Mouse (Mus musculus) 416B (cell line): ENCODE results near the gene Rab11fip4.
"Not testable (repeated sequence)": the region's sequence is repeated elsewhere in the genome, so short reads cannot be mapped to it uniquely, and the experiment has no call there.

Experiments used
- DNase-seq: peaks from one replicate; pipeline ENCODE4 v3.0.0; 2011; ENCODE audit warnings: low read depth

The Rab11fip4 gene

DNA sequence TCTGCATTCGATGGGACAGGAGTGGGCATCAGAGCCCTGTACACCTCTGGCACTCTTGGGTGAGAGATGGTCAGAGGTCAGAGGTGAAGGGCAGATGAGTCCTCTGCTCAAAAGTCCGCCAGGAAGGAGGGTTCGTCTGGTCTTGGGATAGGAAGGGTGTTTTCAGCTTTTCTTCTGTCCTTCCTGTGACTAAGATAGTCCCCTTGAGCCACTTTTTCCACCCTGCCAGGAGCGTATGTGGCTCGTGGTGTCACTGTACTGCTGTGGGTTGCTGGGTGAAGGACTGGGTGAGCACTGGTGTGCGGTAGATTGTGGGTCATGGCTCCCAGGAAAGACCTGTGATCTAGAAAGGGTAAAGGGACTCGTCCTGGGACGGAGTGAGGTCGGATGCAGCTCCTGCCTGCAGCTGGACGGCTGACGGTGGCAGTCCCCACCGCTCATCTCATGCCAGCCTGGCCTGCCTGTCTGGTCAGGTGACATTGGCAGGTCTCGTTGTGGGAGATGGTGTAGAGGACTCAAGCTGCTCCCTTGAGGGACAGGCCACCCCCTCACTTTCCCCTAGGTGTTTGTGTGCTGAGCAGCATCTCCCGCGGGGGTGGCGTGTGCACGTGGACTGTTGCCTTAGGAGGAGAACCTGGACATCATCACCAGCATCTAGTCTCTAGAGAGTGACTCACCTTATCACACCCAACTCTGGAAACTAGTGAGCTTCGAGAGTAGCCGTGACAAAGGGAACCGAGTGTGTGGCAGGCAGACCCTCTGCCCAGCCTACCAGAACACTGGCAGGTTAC lies 87.5 kb downstream of the Rab11fip4 start:
- peak; percentile 34 for DNase-seq

GRCm38 (mm10) chr11:79679929-79680328 lies 88.9 kb downstream of the Rab11fip4 start:
- DNase-seq = no peak

- no peak for DNase-seq
These were observed 89.5 kb downstream of the Rab11fip4 start for GRCm38 (mm10) chr11:79680559-79680958.

GRCm38 (mm10) chr11:79681182-79681581 lies 90.2 kb downstream of the Rab11fip4 start:
- no peak for DNase-seq

DNA sequence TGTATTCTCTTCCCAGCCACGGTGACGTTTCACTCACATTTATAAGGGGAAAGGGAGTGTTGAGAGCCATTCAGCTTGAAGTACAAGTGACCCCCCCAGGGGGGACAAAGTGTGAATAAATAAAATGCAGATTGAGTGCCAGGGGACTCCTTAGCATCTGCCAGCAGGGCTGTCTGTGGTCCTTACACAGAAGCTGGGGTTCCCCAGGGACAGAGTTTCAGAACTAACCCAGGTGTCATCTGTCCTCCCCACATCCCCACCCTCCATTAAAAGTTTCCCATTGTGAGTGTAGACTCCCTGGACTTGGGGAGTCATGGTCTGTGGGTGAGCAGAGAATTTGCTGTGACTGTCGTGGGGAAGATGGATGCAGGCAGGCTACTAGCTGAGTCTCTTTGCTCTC lies 90.8 kb downstream of the Rab11fip4 start:
- no peak for DNase-seq

DNA sequence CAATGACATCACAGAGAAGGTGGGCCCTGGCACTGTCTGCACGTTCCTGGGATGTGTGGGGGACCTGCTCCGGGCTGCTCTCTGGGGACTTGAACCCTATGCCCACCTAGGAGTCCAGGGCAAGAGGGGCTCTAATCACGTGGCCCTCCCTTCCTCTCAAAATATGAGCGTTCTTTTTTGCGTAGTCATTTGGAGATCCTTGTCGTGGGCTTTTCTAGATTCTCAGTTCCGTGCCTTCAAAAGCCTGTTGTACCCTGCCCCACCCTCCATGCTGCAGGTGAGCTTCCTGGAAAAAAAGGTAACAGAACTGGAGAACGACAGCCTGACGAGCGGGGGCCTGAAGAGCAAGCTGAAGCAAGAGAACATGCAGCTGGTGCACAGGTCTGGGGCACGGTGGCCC lies 94.1 kb downstream of the Rab11fip4 start:
- no peak for DNase-seq

- peak; percentile 88 for DNase-seq
These were observed 95.6 kb downstream of the Rab11fip4 start for GRCm38 (mm10) chr11:79686501-79687121.

GRCm38 (mm10) chr11:79689916-79690315 lies 98.9 kb downstream of the Rab11fip4 start:
- DNase-seq = peak; percentile 58

DNA sequence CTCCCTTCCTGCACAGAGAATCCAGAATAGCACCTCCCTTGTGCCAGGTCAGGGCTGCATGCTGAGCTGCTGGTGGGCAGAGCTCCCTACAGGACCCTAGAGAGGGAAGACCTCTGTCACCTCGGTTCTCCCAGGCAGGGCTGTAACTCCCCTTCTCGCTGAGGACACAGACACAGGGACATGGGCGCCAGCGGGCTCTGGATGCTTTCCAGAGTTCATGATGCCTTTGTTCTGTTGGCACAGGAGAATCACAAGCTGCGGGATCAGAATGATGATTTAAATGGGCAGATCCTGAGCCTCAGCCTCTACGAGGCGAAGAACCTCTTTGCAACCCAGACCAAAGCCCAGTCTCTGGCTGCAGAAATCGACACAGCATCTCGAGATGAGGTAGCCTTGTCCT lies 100.5 kb downstream of the Rab11fip4 start:
- DNase-seq = no peak

DNA sequence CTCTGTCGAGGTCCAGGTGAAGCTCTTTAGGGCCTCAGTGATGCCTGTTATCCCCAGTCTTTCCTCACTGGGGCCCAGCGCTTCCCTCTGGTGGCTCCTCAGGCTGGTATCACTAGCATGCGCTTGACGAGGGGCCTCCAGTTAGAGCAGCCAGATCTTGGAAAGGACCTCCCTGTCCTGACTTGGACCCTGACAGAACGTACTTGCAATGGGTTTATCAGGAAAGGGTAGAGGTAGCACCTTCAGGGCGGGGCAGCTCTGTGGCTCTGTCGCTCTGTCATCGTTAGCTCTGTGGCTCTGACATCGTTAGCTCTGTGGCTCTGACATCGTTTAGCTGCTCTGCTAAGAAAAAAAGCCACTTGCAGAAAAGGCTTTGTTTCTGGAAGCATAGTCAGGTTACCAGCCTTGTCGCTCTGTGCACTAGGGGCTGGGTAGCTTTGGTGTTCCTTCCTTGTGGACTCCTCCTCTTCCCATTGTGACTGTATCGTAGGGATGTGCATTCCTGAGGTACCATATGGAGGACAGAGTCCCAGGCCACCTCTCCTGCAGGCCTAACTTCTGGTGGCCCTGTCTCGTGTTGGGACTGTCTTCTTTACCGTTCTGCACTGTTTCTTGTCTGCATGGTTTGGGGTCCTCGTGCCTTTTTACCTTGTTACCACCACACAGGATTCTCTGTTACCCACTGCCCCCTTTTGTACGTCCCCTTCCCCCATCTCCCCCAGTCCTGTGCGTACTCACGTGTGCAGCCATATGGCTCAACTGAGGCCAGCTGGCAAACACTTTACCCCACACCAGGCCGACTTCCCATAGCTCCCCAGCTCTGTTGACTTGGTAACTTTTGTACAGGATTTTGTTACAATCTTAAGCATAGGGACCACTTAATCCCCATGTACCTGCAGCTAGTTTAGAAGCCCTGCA lies 105.6 kb downstream of the Rab11fip4 start:
- no peak for DNase-seq

- no peak for DNase-seq
These were observed 107.1 kb downstream of the Rab11fip4 start for GRCm38 (mm10) chr11:79698071-79698470.

DNA sequence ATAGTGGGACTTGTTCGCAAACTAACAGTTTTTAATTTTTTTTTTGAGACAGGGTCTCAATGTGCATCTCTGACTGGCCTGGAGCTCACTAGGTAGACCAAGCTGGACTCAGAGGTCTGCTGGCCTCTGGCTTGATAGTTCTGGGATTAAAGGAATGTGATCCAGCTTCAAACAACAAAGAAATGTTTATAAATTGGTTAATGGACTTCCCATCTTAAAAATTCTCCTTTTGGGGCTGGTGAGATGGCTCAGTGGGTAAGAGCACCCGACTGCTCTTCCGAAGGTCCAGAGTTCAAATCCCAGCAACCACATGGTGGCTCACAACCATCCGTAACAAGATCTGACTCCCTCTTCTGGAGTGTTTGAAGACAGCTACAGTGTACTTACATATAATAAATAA lies 107.5 kb downstream of the Rab11fip4 start:
- DNase-seq = not testable (repeated sequence)

- no peak for DNase-seq
These were observed 110.5 kb downstream of the Rab11fip4 start for GRCm38 (mm10) chr11:79701466-79701865.

GRCm38 (mm10) chr11:79702092-79702491 lies 111.1 kb downstream of the Rab11fip4 start:
- DNase-seq = no peak

DNA sequence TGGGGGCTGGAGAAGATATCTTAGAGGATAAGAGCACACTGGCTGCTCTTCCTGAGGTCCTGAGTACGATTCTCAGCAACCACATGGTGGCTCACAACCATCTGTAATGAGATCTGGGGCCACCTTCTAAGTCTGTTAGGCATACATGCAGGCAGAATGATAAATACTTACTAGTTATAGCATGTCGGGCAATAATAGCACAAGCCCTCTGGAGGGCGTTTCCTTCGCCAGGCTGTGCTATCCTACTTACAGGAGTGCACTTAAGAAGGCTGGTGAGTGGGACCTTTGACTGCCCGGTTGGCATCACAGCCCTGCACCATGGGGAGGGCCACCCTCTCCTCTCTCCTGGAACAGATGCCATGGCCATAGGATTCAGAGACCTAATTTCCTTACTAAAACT lies 112.4 kb downstream of the Rab11fip4 start:
- DNase-seq = peak; percentile 97

- peak; percentile 75 for DNase-seq
These were observed 112.9 kb downstream of the Rab11fip4 start for GRCm38 (mm10) chr11:79703885-79704291.

DNA sequence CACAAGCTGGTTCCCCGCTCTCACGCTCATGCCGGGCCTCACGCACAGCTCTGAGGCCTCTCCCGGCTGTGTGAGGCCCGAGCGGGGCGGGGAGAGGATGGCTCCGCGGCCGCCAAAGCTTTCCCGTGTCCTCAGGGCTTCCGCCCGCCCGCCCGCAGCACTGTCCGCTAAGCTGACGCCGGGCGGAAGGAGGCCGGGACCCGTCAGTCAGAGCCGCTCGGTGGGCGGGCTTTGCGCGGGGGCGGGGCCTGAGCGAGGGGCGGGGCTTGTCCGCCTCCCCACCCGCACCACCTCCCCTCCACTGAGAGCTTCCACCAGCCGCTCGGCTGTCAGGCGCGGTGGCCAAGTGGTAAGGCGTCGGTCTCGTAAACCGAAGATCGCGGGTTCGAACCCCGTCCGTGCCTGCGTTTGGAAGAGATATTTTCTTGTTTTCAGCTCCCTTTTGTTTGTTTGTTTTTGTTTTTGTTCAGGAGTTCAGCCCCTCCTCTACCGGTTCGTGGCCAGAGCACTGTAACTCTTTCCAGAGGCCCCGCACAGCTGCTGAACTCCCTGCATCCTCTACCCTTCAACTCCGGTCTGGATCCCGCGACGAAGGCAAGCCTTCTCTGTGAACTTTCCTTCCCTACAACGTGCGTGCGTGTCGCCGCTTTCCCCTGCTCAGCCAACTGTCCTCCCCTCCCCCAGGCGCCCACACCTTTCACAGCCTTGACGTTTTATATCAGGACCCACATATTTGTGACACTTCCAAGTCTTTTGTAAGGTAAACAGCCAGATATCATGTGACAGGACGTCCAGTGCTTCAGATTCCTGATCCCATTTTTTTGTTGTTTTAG lies 113.5 kb downstream of the Rab11fip4 start:
- DNase-seq = peak; percentile 93

DNA sequence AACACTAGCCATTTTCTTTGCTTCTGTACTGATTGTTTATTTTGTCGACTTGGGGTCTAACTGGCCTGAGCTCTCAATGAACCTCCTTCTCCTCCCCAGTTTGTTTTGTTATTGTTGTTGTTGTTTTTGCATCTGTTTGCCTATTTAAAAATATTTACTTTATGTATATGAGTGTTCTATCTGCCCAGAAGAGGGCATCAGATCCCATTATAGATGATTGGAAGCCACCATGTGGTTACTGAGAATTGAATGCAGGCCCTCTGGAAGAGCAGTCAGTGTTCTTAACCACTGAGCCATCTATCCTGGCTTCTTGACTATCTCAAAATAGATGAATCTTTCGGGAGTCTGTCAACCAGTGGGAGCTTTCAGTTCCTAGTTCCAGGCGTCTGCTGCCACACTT lies 116.1 kb downstream of the Rab11fip4 start:
- DNase-seq = peak; percentile 50

DNA sequence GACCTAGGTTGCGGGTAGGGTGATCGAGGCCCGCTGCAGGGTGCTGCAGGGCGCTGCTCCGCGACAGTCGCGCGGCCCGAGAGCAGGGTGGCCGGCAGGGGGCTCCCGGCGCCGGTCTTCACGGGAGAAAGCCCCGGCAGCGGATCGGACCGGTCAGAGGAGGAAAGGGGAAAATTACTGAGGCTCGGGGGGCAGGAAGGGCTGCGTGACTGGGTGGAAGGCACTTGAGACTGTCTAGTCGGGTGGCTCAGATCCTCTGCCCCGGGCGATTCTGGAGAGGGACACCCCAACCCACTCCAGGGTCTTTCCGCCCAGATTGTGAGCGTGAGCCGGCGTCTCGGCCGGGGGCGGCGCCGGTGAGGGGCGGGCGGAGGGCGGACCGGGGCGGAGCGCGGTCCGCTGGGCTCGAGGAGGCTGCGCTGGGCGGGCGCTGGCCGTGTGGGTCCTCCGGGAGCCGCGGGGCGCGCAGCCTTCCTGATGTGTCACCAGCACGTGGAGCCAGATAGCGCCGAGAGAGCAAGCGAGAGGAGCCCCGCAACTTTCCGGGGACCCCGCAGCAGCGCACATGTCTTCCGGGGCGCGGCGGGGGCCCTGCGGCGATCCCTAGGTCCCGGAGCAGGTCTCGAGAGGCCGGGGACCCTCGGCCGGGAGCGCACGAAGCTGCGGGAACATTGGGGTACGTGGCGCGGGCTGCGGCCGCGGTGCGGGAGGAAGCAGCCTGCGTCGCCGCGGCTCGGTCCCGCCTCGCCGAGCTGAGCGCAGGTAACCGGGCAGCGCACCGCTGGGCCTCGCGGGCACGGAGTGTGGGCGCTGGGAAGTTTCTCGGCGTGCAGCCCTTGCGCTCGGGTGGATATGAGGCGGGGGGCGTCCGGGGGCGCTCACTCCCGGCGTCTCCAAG lies 120.1 kb downstream of the Rab11fip4 start:
- DNase-seq = peak; percentile 75

- no peak for DNase-seq
These were observed 120.9 kb downstream of the Rab11fip4 start for GRCm38 (mm10) chr11:79711766-79712369.
